Mouse (Mus musculus) midbrain, embryonic 16.5 days (tissue): Measurements from ENCODE around the gene Cks1b. TPM values are rescaled to one million over a fixed set of nuclear protein-coding genes. Genes with fewer than 3 reads are reported as not detected.

Source experiments
- ATAC-seq: fragments of 200-750 bp; cut with Nextera tagmentation; 2 replicates; pipeline ENCODE4 v1.8.0; 2017; ENCODE audit warnings: moderate TSS enrichment
- H3K27ac ChIP-seq: fragments of 300-500 bp; sonication (generic); 2 replicates; pipeline ENCODE4 v1.5.1; 2014; ENCODE audit warnings: mild to moderate bottlenecking, low read length, mixed read lengths
- H3K27me3 ChIP-seq: fragments of 300-500 bp; sonication (generic); 2 replicates; pipeline ENCODE4 v1.6.1; 2014; ENCODE audit warnings: low read depth, low read length, mixed read lengths; ENCODE audit not compliant: control insufficient read depth, insufficient read depth
- H3K36me3 ChIP-seq: fragments of 300-500 bp; sonication (generic); 2 replicates; pipeline ENCODE4 v1.6.1; 2014; ENCODE audit warnings: mild to moderate bottlenecking, low read length, moderate library complexity, mixed read lengths; ENCODE audit not compliant: control insufficient read depth, insufficient read depth
- H3K4me1 ChIP-seq: fragments of 300-500 bp; sonication (generic); 2 replicates; pipeline ENCODE4 v1.6.1; 2014; ENCODE audit warnings: mild to moderate bottlenecking, low read length, mixed read lengths; ENCODE audit not compliant: control insufficient read depth, insufficient read depth
- H3K4me2 ChIP-seq: fragments of 300-500 bp; sonication (generic); 2 replicates; pipeline ENCODE4 v1.6.1; 2014; ENCODE audit warnings: mild to moderate bottlenecking, low read length, mixed read lengths
- H3K4me3 ChIP-seq: fragments of 300-500 bp; sonication (generic); 2 replicates; pipeline ENCODE4 v1.5.1; 2014; ENCODE audit warnings: low read depth, mild to moderate bottlenecking, low read length, moderate library complexity, mixed read lengths
- H3K9ac ChIP-seq: fragments of 300-500 bp; sonication (generic); 2 replicates; pipeline ENCODE4 v1.6.1; 2014; ENCODE audit warnings: low read depth, low read length, mixed read lengths
- H3K9me3 ChIP-seq: fragments of 300-500 bp; sonication (generic); replicated peaks from 2 replicates; pipeline ENCODE4 v1.6.1; 2014; ENCODE audit warnings: mild to moderate bottlenecking, low read length, mixed read lengths; ENCODE audit not compliant: control insufficient read depth, poor library complexity, severe bottlenecking
- WGBS: fragments of 180-500 bp; shearing (Covaris S2); extraction: QIAGEN DNeasy Blood & Tissue Kit; methylation state at CpG from one replicate; pipeline ENCODE4 v1.1.7; 2014; 5-methylcytosine and 5-hydroxymethylcytosine counted together
- polyA plus RNA-seq: library from polyadenylated mRNA; unstranded; fragments of >200 nt; fragmentation: Nextera tagmentation; extraction: Ambion mirVana; gene quantifications from 2 replicates; pipeline ENCODE4 v1.2.1, GENCODE M21; 2015

Gene Cks1b
- polyA plus RNA-seq, 1 experiment from 2014 or later, result 77.1 TPM

- Histone ChIP-seq H3K4me2 (no peak overlapping the region), H3K9ac (no peak overlapping the region), H3K9me3 (no peaks in the 10 kb centered on the region), H3K27me3 (no peaks in the 10 kb centered on the region), H3K36me3 (no peaks in the 10 kb centered on the region), H3K4me3 (no peak overlapping the region), H3K27ac (no peak overlapping the region), H3K4me1 (peaks cover 19% of the 10 kb centered on the region)
- WGBS, result 68% methylated on average over 2 of the region's 2 CpGs
- ATAC-seq, result no peak
Measured at GRCm38 (mm10) chr3:89420421-89420820, 2.2 kb upstream of the Cks1b start.

GRCm38 (mm10) chr3:89419981-89420380 lies 1.8 kb upstream of the Cks1b start:
- 31% methylated on average over 3 of the region's 3 CpGs for WGBS
- Histone ChIP-seq H3K4me3 (peak overlapping the region; percentile 63; the same call in 1 of the 2 replicates), H3K4me2 (peak overlapping the region; percentile 93), H3K9me3 (no peaks in the 10 kb centered on the region), H3K27me3 (no peaks in the 10 kb centered on the region), H3K36me3 (peaks cover under 1% of the 10 kb centered on the region; the same call in 1 of the 2 replicates), H3K9ac (peak overlapping the region; percentile 8; the same call in 1 of the 2 replicates), H3K4me1 (peaks cover 19% of the 10 kb centered on the region), H3K27ac (peak overlapping the region; percentile 30; the same call in 1 of the 2 replicates)
- no peak for ATAC-seq

- no peak for ATAC-seq
- H3K36me3 ChIP-seq, result peaks cover 4% of the 10 kb centered on the region; the same call in 1 of the 2 replicates
- H3K4me3 ChIP-seq, result peak overlapping the region; percentile 63
- peak overlapping the region; percentile 93 for H3K4me2 ChIP-seq
- 5% methylated on average over 9 of the region's 9 CpGs for whole genome bisulfite sequencing
- H3K9ac ChIP-seq, result peak overlapping the region; percentile 8
- no peaks in the 10 kb centered on the region for H3K9me3 ChIP-seq
- H3K4me1 ChIP-seq, result peaks cover 19% of the 10 kb centered on the region
- no peaks in the 10 kb centered on the region for H3K27me3 ChIP-seq
- H3K27ac ChIP-seq, result peak overlapping the region; percentile 74
Measured at GRCm38 (mm10) chr3:89419571-89419970, 1.4 kb upstream of the Cks1b start.

- Histone ChIP-seq H3K4me1 (peaks cover 19% of the 10 kb centered on the region), H3K9ac (peak overlapping the region; percentile 61), H3K9me3 (no peaks in the 10 kb centered on the region), H3K27ac (peak overlapping the region; percentile 74), H3K36me3 (peaks cover 4% of the 10 kb centered on the region; the same call in 1 of the 2 replicates), H3K4me3 (peak overlapping the region; percentile 63), H3K4me2 (peak overlapping the region; percentile 93), H3K27me3 (no peaks in the 10 kb centered on the region)
- ATAC-seq, result no peak; the same call in 1 of the 2 replicates
- 0% methylated on average over 16 of the region's 16 CpGs for WGBS
Measured at GRCm38 (mm10) chr3:89418861-89419250, 673 bp upstream of the Cks1b start.

GRCm38 (mm10) chr3:89417840-89418169 lies 378 bp downstream of the Cks1b start:
- WGBS, result under 1% methylated on average over 20 of the region's 20 CpGs
- Histone ChIP-seq H3K9ac (peak overlapping the region; percentile 37; the same call in 1 of the 2 replicates), H3K9me3 (no peaks in the 10 kb centered on the region), H3K4me1 (peaks cover 19% of the 10 kb centered on the region), H3K27ac (peak overlapping the region; percentile 12; the same call in 1 of the 2 replicates), H3K4me3 (peak overlapping the region; percentile 63), H3K27me3 (no peaks in the 10 kb centered on the region), H3K36me3 (peaks cover 4% of the 10 kb centered on the region; the same call in 1 of the 2 replicates), H3K4me2 (peak overlapping the region; percentile 93)
- peak; percentile 64 for ATAC-seq

GRCm38 (mm10) chr3:89417131-89417530 lies 1.1 kb downstream of the Cks1b start:
- Histone ChIP-seq H3K9ac (no peak overlapping the region), H3K4me3 (peak overlapping the region; percentile 63), H3K4me1 (peaks cover 23% of the 10 kb centered on the region), H3K27ac (no peak overlapping the region), H3K27me3 (no peaks in the 10 kb centered on the region), H3K36me3 (peaks cover 4% of the 10 kb centered on the region; the same call in 1 of the 2 replicates), H3K9me3 (no peaks in the 10 kb centered on the region), H3K4me2 (peak overlapping the region; percentile 93)
- 21% methylated on average over 2 of the region's 2 CpGs for WGBS
- ATAC-seq, result no peak

- ATAC-seq, result no peak
- H3K4me2 ChIP-seq, result no peak overlapping the region
- peaks cover 4% of the 10 kb centered on the region; the same call in 1 of the 2 replicates for H3K36me3 ChIP-seq
- H3K4me3 ChIP-seq, result no peak overlapping the region
- no peak overlapping the region for H3K9ac ChIP-seq
- H3K4me1 ChIP-seq, result peaks cover 20% of the 10 kb centered on the region
- no peaks in the 10 kb centered on the region for H3K9me3 ChIP-seq
- H3K27me3 ChIP-seq, result no peaks in the 10 kb centered on the region
- 95% methylated on average over 8 of the region's 8 CpGs for WGBS
- H3K27ac ChIP-seq, result no peak overlapping the region
Measured at GRCm38 (mm10) chr3:89416158-89416557, 2.0 kb downstream of the Cks1b start.

- Histone ChIP-seq H3K36me3 (peaks cover 10% of the 10 kb centered on the region; the same call in 1 of the 2 replicates), H3K9me3 (no peaks in the 10 kb centered on the region)
- peak; percentile 100 for ATAC-seq
Measured at GRCm38 (mm10) chr3:89411490-89412393, 6.4 kb downstream of the Cks1b start, which contains the start of gene Flad1. Flad1 (minus strand) TSS chr3:89411870.

GRCm38 (mm10) chr3:89410864-89411263 lies 7.3 kb downstream of the Cks1b start:
- Histone ChIP-seq H3K4me2 (peak overlapping the region; percentile 85), H3K36me3 (peaks cover 10% of the 10 kb centered on the region; the same call in 1 of the 2 replicates), H3K9me3 (no peaks in the 10 kb centered on the region), H3K4me1 (peaks cover 11% of the 10 kb centered on the region), H3K9ac (peak overlapping the region; percentile 65), H3K27me3 (no peaks in the 10 kb centered on the region), H3K27ac (peak overlapping the region; percentile 65), H3K4me3 (peak overlapping the region; percentile 48)
- ATAC-seq, result no peak
- WGBS, result 78% methylated on average over 10 of the region's 10 CpGs

More at GRCm38 (mm10) chr3:89411490-89412393, 6.4 kb downstream of the Cks1b start, which contains the start of gene Flad1:
- Histone ChIP-seq H3K27me3 (no peaks in the 10 kb centered on the region), H3K4me2 (peak within 1 kb of the TSS; percentile 85), H3K27ac (peak within 1 kb of the TSS; percentile 65), H3K4me1 (peaks cover 11% of the 10 kb centered on the region), H3K9ac (peak within 1 kb of the TSS; percentile 65), H3K4me3 (peak within 1 kb of the TSS; percentile 48)
- 6% methylated on average over 28 of the region's 28 CpGs for WGBS
